Mouse (Mus musculus) liver (tissue): ENCODE data around the gene Ubl3.
A peak's percentile ranks its signal among the peaks of the same experiment; 100 is the strongest.

Source experiments
- DNase-seq: peaks from one replicate; pipeline ENCODE4 v3.0.0-alpha.2; 2020; ENCODE audit warnings: mixed read lengths

Ubl3 gene

DNA sequence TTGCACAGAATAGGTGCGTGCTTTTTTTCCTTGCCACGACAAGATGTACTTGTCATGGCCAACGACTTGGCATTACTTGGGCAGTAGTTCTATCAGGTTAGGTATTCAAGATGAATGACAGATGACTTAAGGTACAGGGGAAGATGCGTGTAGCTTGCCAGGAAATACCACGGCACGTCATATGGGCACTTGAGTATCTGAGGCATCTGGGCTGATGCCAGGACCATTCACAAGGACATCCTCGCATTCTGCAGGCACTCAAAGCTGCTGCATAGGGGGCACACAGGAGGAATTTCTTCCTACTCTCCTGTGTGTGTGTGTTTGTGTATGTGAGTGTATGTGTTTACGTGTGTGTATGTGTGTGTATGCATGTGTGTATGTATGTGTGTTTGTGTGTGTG lies 9.6 kb upstream of the Ubl3 start:
- no peak for DNase-seq

DNA sequence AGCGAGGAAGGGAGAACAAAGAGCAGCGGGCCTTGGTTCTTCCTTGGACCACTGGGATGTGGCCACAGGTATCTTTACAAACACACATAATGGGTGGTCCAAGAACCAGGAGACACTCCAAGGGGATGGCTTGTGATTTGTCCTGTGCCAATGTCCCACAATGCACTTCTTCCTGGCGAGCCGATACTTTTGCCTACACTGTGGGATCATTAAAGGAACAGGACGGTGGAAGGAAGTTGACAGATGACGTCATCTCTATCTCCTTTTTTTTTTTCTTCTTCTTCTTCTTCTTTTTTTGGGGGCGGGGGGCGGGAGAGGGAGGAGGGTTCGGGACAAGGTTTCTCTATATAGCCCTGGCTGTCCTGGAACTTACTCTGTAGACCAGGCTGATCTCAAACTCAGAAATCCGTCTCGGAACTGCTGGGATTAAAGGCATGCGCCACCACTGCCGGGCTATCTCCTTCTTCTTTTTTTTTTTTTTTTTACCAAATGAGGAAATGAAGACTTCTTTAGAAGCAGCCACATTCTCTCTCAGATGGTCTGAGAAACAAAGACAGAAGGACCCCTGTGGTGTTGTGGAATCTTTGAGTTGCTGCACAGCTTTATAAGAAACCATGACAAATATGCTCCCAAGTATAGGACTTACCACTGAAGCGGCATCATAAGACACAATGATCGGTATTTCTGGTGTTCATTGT lies 6.8 kb upstream of the Ubl3 start:
- DNase-seq: no peak

DNA sequence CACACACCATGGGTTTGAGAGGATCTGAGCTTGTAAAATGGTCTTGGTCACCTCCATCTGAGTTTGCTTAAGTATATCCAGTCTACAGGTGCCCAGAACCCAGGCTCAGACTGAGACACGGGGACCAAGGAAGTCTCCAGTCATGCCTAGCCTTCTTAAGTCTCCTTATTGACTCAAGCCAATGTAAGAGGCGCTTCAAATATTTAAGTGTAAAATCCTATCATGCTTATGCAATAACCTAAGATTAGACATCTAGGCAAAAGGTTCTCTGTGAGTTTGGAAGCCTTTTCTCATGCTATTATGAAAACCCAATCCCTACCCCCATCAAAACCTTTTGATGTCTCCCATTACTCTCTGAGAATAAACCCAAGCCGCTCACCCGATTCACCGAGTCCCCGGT lies 5.9 kb upstream of the Ubl3 start:
- no peak for DNase-seq

DNA sequence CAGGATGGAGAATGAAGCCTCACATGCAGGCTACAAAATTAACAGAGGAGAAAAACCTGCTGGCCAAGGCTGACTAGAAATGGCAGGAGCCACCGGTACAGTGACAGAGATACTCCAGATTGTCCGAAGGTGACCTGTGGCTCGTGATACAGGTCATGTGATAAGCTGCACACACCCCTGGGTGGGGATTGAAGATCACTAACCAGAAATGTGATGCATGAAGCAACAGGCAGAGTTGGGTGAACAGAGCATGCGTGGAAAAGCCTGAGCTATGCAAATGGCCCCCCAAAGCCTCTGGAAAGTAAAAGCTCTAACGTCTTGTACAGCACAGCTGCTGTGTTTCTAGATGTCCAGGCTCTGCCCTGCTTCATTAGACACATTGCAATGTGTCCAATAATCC lies 3.9 kb upstream of the Ubl3 start:
- DNase-seq: no peak

DNA sequence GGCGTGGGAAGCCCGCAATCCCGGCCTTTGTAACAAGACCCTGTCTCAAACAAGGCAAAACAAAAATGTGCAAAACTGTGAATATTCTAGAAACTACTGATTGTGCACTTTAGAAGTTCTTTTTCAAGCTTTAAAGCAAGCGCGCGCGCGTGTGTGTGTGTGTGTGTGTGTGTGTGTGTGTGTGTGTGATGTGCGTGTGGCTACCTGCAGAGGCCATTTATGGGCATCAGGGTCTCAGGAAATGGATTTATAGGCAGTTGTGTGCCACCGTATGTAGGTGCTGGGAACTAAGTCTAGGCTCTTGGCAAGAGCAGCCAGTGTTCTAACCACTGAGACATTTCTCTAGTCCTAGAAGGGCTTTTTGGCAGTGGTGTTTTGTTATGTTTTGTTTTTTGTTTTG lies 2.6 kb upstream of the Ubl3 start:
- no peak for DNase-seq

DNA sequence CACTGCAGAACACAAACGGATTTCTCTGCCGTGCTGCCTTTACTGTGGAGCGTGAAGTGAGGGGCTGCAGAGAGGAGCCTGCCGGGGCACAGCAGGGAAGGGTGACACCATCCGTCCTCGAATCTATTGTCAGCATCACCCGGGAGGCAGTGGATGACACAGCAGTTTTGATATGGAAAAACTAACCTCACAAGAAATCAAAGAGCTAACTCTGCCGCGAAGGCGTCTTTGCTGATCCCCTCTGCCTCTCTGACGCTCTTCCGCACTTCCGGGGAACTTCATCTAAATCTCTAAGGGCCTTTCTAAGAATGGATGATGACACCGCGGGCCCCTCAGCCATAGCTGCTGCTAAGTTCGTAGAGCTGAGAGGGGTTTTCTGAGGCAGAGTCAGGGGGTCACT lies 2.1 kb upstream of the Ubl3 start:
- DNase-seq: peak; percentile 21

DNA sequence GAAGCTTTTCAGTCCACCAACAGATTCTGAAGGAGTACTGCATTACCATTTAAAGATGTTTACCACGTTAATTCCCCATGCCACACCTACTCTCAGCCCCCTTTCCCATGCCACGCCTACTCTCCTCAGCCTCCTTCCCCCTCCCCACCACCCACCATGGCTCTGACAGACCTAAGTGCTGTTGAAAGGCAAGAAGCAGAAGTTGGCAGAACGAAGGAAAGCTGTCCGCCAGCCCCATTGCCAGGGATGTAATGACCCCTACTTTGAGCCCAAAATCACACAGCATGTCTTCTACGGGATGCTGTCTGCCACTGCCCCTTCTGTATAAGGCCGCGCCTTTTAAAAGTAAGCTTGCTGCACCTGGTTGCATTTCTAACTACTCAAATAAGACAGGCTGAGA lies 1.7 kb upstream of the Ubl3 start:
- DNase-seq: no peak

DNA sequence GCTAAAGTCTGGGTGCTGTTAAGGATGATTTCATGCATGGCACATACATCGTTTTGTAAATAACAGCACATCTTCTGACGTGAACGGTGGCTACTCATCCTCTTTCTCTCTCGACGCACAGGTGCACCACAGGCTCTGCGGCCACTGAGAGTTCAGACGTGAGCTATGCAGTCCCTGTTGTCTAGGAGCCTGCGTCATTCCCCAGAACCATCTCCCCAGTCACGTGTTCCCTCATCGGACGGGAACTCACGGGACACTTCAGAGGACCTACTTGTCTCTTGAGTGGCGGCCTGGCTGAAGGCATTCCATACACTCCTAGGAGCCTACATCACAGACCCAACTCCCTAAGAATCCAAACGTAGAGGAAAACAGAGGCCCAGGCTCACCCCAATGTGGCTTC lies 1.1 kb upstream of the Ubl3 start:
- no peak for DNase-seq

DNA sequence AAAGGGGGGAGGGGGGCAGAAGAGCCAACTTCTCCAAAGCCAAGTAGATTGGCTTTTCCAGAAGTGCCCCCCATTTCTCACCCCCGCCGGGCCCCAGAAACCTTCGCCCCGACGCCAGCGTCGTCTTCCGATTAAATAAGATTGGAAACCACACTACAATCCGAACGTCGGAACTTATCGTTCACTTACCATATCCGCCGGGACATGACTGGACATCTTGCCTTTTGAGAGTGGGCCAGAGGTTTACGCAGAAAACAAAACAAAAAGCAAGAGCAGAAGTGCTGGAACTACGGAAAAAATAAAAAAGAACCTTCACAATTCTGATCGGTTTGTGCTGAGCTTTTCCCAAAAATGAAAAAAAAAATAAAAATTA lies 839 bp downstream of the Ubl3 start:
- peak; percentile 31 for DNase-seq

DNA sequence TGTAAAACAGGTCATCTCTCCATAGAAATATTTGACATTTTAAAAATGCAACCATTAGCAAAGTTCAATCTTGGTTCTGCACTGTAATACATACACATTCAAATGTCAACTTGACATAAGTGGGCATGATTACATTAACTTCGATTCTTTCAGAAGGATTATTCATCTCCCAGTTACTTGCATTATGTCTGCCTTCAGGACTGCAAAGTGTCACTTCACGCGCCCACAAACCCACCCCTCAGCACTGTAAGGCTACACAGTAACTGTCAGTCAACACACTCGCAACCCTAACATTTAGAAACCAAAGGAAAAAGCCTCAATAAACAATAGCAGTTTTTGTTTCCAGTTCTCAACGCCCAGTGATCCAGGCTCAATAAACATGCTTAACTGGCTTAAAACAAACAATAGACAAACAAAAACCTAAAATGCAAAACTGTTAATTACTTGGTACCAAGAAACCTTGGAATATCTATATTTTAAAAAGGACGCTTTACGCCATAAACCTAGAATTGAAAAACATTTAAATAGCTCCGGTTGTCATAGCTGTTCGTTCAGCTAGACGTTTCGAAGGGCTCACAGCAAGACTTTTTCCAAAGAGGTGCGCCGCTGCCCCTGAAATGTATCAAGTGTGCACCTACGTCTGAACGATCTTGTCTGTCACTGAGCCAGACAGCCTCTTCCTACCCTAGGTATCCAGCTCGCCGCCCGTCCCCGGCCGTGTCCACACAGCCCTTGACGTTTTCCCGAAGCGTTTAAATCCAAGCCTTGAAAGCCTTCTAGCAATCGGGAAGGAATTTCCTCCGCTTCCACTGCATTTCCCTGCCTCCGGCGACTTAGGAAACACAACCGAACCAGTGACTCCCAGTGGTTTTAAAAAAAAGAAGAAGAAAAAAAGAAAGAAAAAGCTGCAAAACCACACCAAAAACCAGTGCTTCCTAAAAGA lies 1.5 kb downstream of the Ubl3 start:
- DNase-seq: peak; percentile 29

DNA sequence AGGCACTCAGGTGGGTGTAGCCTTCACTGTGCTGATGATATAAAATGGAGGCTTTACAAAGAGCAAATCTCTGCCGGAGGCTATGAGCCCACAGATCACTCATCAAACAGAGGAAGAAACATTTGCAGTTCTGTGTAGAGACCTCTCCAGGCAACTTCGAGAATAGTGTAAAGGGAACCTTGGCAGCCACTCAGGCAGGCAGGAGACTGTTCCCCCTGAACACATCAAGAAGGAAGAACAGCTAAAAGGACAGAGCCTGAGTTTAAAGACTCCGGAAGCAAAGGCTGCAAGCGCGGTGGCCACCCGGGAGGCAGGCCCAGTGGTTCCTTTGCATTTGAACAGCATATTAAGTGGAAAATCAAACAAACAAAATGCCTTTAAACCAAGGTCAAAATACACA lies 2.2 kb downstream of the Ubl3 start:
- DNase-seq: no peak

DNA sequence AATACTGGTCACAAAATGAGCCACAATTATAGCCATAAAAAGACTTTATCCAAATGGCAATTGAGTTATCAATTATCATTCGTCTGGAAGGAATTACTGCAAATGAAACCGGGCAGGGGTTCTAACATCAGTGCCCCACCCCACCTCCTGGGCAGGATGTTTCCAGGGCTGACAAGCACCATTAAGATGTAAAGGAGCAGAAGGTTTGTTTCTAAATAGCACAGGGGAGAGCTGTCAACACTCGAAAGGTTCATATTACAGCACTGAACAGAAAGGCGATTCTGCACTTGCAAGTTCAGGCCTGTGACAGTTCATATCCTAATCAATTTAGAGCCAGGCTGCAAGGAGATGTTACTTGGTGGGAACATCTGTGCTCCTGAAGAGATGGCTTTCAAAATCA lies 3.3 kb downstream of the Ubl3 start:
- no peak for DNase-seq

DNA sequence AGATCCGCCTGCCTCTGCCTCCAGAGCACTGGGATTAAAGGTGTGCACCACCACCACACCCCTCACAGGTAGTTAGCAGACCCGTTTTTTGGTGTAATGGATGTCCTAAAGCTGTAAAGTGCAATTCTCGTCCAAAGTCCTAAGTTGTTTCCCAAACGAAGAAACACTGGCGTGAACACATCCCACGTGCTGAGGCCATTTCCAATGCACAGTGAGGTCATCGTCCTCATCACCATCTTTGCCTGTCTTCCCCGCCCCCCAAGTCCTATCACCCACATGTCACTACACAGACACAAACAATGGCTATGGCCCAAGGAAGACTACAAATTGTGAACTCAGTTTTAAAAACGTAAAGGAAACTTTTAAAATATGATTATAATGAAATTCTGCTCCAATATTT lies 4.0 kb downstream of the Ubl3 start:
- no peak for DNase-seq

DNA sequence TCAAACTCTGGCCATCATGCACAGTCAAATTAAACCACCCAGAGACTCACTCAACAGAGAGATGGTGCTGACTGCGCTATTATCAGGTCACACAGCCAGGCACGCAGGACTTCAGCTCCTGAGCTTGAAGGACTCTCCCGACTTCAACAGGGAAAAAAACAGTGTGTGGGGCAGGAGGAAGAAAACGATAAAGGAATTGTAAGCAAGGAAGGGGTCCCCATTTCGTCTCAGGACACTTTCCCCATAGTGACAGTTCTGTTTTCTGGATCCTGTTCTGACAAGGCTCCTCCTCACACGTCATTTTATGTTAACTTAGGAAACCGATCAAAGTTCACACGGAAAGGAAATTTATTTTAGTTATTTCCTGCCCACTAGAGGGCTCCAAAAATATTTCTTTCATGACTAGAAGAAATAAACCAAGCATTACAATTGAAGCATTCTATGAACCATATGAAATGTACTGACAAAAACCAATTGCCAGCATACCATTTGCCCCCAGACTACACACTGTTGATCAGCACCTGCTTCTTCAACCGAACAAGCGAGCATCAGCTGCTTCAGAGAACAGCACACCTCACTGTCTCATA lies 4.6 kb downstream of the Ubl3 start:
- DNase-seq: no peak

DNA sequence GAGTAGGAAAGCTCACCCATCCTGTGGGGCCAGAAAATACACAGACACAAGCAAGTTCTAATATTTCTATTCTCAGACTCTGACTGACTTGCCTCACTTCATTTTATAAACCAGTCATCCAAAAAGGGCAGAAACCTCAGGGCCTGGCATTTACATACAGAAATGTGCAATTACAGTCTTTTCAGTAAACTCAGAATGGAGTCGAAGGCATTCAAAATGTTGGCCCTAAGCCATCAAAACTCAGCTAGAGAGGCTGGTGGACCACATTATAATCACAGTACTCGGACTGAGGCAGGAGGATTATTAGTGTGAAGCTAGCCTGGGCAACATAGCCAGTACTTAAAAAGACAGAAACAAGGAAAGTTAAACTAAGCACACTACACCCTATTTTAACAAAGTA lies 5.6 kb downstream of the Ubl3 start:
- no peak for DNase-seq

DNA sequence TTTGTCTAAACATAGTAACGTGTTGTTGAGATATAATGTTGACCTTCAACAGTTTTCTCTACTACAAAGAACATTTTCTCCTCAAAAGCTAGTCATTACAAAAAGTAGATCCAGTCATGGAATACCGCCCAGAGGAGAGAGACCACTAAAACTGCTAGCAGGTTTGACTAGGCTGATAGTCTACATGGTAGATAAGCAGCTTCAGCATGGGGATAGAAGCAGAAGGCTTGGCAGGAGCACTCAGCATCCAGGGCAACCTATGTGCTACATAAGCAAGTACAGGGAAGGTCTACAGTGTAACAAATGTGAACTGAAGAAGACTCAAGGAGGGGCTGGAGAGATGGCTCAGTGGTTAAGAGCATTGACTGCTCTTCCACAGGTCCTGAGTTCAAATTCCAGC lies 7.9 kb downstream of the Ubl3 start:
- no peak for DNase-seq

DNA sequence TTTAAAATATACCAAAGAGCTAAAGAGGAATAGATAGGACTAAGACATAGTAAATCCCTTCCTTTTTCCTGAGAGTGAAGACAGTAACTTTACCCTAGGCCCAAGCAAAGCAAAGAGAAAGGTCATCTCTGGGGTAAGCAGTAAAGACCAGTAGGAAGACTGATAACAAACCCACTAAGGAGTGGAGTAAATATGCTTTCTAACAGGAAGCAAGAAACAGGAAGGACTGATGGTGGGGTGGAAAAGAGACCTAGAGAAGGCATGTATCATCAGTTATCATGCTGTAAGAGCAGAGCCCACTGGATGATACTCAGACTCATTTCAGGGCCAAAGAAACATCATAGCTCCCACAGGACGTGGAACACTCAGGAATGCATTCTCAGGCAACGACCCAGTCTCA lies 10.4 kb downstream of the Ubl3 start:
- DNase-seq: no peak

DNA sequence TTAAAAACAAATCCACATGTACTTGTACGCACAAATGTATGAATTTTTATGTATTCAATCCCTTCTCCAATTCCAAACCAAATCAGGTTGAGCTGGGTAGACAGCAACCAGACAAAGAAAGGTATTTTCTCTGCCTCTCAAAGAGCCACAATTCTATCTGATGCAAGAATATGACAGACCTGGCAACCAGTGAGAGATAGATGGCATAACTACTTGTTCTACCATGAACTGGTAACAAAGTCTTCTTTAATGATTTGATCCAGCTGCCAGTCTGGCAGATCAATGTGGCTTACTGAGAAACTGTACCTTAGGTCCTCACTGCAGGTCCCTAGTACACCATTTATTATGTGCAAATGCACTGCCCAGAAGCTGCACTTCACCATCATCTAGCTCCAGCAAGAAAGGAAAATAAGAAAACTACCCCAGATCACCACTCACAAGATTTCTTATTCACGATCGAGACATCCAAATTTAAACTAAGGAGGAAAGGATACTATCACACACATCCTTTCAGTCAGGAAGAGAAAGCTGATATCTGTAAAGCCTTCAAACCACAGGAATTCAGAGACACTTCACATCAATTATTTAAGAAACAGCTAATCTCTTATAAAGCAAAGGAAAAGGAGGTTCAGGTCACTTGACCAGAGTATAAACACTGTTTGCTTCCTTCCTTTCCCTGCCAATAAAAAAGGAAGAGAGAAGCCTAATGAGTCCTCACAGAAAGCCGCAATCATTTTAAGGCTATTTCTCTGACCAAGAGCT lies 16.7 kb downstream of the Ubl3 start:
- DNase-seq: no peak

DNA sequence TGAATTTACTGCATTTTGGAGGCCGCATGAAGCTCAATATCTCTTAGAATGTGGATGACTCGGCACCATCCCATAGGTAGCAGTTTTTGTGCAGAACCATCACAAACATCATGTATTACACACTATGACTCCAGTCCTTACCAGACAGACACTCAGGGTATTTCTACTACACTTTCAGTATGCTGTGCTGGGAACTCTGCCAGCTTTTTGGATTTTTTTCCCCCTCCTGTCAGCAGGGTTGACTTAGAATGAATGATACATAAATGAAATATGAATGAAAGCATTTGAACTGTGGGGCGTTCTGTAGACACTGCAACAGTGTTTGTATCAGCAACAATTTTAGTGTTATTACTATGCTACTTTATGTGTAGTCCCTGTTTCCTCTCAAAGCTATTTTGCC lies 17.9 kb downstream of the Ubl3 start:
- no peak for DNase-seq

DNA sequence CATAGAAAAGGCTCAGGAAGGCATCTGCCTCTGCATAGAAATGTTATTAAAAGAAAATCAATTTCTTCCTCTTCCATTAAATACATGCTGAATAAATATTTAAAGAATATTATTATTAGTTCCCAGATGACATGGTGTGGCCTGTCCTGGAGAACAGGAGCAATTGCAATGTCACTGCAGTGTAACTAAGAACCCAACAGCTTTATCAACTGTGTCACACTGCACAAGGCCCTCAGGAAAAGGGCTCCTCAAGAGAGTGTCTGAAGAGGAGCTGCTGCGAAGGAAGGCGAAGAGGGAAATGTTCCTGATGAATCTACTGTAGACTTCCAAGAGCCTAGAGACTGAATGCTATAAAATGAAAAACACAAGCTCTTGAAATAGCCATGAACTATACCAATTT lies 18.7 kb downstream of the Ubl3 start:
- no peak for DNase-seq

DNA sequence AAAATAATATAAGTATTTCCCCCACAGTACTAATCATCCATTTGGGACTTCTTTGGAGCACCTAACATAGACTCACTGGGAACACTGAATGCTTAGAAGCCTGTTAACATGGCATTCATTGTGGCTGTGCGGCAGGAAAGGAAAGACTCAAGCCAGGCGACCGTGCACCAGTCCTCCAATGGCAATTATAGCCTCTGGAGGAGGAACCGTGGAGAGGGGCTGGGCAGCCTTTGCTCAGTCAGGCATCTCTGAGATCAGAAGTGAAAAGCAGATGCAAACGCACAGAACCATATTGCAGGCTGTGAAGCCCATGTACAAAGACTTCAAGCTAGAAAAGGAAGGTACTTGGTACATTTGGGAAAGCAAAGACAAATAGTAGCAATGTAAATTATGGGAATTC lies 20.4 kb downstream of the Ubl3 start:
- no peak for DNase-seq

DNA sequence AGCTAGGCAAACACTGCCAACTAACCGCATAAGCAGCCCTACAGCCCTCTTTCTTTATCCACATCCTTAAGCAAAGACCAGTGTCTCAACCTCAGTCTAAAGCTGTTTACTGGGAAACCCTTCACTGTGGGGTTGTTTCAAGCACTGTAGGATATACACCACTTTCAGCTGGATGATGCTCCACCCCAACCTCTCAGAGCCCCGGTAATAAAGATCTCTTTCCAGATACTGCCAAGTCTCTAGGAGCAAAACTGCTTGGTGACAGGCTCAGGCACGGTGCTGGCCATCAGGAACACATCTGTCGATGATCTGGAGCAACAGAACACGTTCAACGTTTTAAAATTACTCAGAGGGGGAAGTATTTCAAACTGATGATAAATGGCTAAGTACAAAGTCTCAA lies 25.0 kb downstream of the Ubl3 start:
- DNase-seq: no peak

DNA sequence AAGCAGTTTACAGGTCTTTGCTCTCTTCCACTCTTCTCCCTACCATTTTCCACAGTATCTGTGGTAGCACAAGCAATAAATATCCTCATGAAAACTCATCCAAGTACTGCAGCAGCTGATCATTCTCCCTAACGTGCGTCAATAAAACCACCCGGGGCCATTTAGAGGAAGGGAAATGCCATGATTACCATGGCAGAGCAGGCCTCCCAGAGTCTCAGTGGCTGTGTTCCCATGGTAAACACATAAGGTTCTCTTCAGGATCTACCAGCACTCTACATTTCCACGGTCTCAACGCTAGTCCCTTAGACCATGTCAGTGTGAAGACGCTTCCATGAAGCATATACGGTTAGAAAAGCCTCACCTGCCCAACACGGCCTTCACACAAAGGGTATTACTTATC lies 26.0 kb downstream of the Ubl3 start:
- no peak for DNase-seq
